Mouse (Mus musculus) olfactory bulb, adult 2 months (tissue): ENCODE data around the gene Gls.

ENCODE experiments used
- CTCF ChIP-seq: fragments of 200-500 bp; IDR thresholded peaks from 2 replicates; pipeline ENCODE4 v1.5.1; 2012; ENCODE audit warnings: low read depth, mild to moderate bottlenecking, low read length, moderate library complexity; ENCODE audit not compliant: insufficient read depth
- POLR2A ChIP-seq: fragments of 200-500 bp; IDR thresholded peaks from 2 replicates; pipeline ENCODE4 v1.6.1; 2012; ENCODE audit warnings: mild to moderate bottlenecking, low read depth, low read length, moderate library complexity; ENCODE audit not compliant: insufficient read depth

- no peak for TF ChIP-seq CTCF
- TF ChIP-seq POLR2A: no peak
Measured at GRCm38 (mm10) chr1:52144907-52145306, 88.1 kb downstream of the Gls start.
